Mouse (Mus musculus) heart, embryonic 14.5 days (tissue): ENCODE measurements around the gene Nrsn2. TPM values are rescaled to one million over a fixed set of nuclear protein-coding genes. Genes with fewer than 3 reads are reported as not detected.
A peak's percentile ranks its signal among the peaks of the same experiment; 100 is the strongest.

ENCODE experiments used
- ATAC-seq: fragments of 200-750 bp; cut with Nextera tagmentation; 2 replicates; pipeline ENCODE4 v1.8.0; 2017; ENCODE audit warnings: low read depth, moderate TSS enrichment; ENCODE audit not compliant: insufficient number of reproducible peaks, insufficient read depth, low FRiP score
- H3K27ac ChIP-seq, 2 experiments: fragments of 200-500 bp in 1 of 2; fragments of 300-500 bp in 1 of 2; sonication (generic) in 1 of 2; replicated peaks in 1 of 2; 2 replicates each; pipeline ENCODE4 v1.5.1; 2012 to 2014; ENCODE audit warnings: low read depth in 2 of 2, low read length in 2 of 2, control low read depth in 1 of 2, mild to moderate bottlenecking in 1 of 2, mixed read lengths in 1 of 2; ENCODE audit not compliant: control insufficient read depth in 1 of 2, insufficient read depth in 1 of 2
- H3K27me3 ChIP-seq: fragments of 300-500 bp; sonication (generic); 2 replicates; pipeline ENCODE4 v1.6.1; 2014; ENCODE audit warnings: mild to moderate bottlenecking, low read length, control low read depth; ENCODE audit not compliant: control insufficient read depth, insufficient read depth
- H3K36me3 ChIP-seq: fragments of 300-500 bp; sonication (generic); 2 replicates; pipeline ENCODE4 v1.6.1; 2014; ENCODE audit warnings: mild to moderate bottlenecking, control low read depth, low read length, mixed read lengths; ENCODE audit not compliant: control insufficient read depth, insufficient read depth
- H3K4me1 ChIP-seq, 2 experiments: fragments of 200-500 bp in 1 of 2; fragments of 300-500 bp in 1 of 2; sonication (generic) in 1 of 2; 2 replicates each; pipeline ENCODE4 v1.6.1; 2012 to 2014; ENCODE audit warnings: low read length in 2 of 2, control low read depth in 1 of 2, mixed read lengths in 1 of 2; ENCODE audit not compliant: control insufficient read depth in 2 of 2, insufficient read depth in 2 of 2
- H3K4me2 ChIP-seq: fragments of 300-500 bp; sonication (generic); 2 replicates; pipeline ENCODE4 v1.6.1; 2014; ENCODE audit warnings: mild to moderate bottlenecking, low read length
- H3K4me3 ChIP-seq, 2 experiments: fragments of 200-500 bp in 1 of 2; fragments of 300-500 bp in 1 of 2; sonication (generic) in 1 of 2; 2 replicates each; pipeline ENCODE4 v1.5.1; 2012 to 2014; ENCODE audit warnings: low read length in 2 of 2, mild to moderate bottlenecking in 2 of 2, control low read depth in 1 of 2, low read depth in 1 of 2, moderate library complexity in 1 of 2; ENCODE audit not compliant: control insufficient read depth in 1 of 2, insufficient read depth in 1 of 2
- H3K9ac ChIP-seq: fragments of 300-500 bp; sonication (generic); 2 replicates; pipeline ENCODE4 v1.6.1; 2014; ENCODE audit warnings: mild to moderate bottlenecking, low read length
- H3K9me3 ChIP-seq: fragments of 300-500 bp; sonication (generic); 2 replicates; pipeline ENCODE4 v1.6.1; 2016; ENCODE audit warnings: low read length, control low read depth; ENCODE audit not compliant: control insufficient read depth
- WGBS: fragments of 180-500 bp; shearing (Covaris S2); extraction: QIAGEN DNeasy Blood & Tissue Kit; methylation state at CpG from one replicate; pipeline ENCODE4 v1.1.7; 2014; 5-methylcytosine and 5-hydroxymethylcytosine counted together
- polyA plus RNA-seq: library from polyadenylated mRNA; unstranded; fragments of >200 nt; fragmentation: Nextera tagmentation; extraction: Ambion mirVana; gene quantifications from 2 replicates; pipeline ENCODE4 v1.2.1, GENCODE M21; 2014

The Nrsn2 gene
- polyA plus RNA-seq, 1 experiment from 2014 or later: 3.8 TPM

- ATAC-seq: no peak
- Histone ChIP-seq H3K27me3 (no peaks in the 10 kb centered on the region), H3K4me2 (no peak overlapping the region), H3K4me3 (no peak overlapping the region), H3K27ac (no peak overlapping the region), H3K9me3 (no peaks in the 10 kb centered on the region), H3K36me3 (no peaks in the 10 kb centered on the region), H3K9ac (no peak overlapping the region), H3K4me1 (peaks cover 11 to 12% of the 10 kb centered on the region in 2 experiments)
- 92% methylated on average over 6 of the region's 6 CpGs for WGBS
These were observed 27.2 kb downstream of the Nrsn2 start for GRCm38 (mm10) chr2:152349205-152349604.

GRCm38 (mm10) chr2:152347722-152348121 lies 28.7 kb downstream of the Nrsn2 start:
- H3K36me3 ChIP-seq: no peaks in the 10 kb centered on the region
- H3K4me3 ChIP-seq: no peak overlapping the region
- no peaks in the 10 kb centered on the region for H3K27me3 ChIP-seq
- peaks cover 12 to 18% of the 10 kb centered on the region in 2 experiments for H3K4me1 ChIP-seq
- 78% methylated on average over 2 of the region's 2 CpGs for WGBS
- no peak overlapping the region for H3K27ac ChIP-seq
- no peak for ATAC-seq
- H3K9ac ChIP-seq: no peak overlapping the region
- H3K9me3 ChIP-seq: no peaks in the 10 kb centered on the region
- H3K4me2 ChIP-seq: no peak overlapping the region

- no peak overlapping the region for H3K4me2 ChIP-seq
- WGBS: 18% methylated on average over 9 of the region's 9 CpGs
- no peak overlapping the region for H3K4me3 ChIP-seq
- H3K27ac ChIP-seq: no peak overlapping the region
- no peak for ATAC-seq
- no peaks in the 10 kb centered on the region for H3K27me3 ChIP-seq
- peak overlapping the region; percentile 8; the same call in 1 of the 2 replicates for H3K9ac ChIP-seq
- no peaks in the 10 kb centered on the region for H3K36me3 ChIP-seq
- peaks cover 12 to 18% of the 10 kb centered on the region in 2 experiments for H3K4me1 ChIP-seq
- H3K9me3 ChIP-seq: no peaks in the 10 kb centered on the region
These were observed 29.5 kb downstream of the Nrsn2 start for GRCm38 (mm10) chr2:152346776-152347465.

GRCm38 (mm10) chr2:152345393-152345792 lies 31.0 kb downstream of the Nrsn2 start:
- 79% methylated on average over 6 of the region's 6 CpGs for WGBS
- H3K9me3 ChIP-seq: no peaks in the 10 kb centered on the region
- H3K9ac ChIP-seq: no peak overlapping the region
- ATAC-seq: no peak
- H3K4me2 ChIP-seq: no peak overlapping the region
- H3K27me3 ChIP-seq: no peaks in the 10 kb centered on the region
- H3K4me3 ChIP-seq: no peak overlapping the region
- no peak overlapping the region for H3K27ac ChIP-seq
- peaks cover 12 to 18% of the 10 kb centered on the region in 2 experiments for H3K4me1 ChIP-seq
- no peaks in the 10 kb centered on the region for H3K36me3 ChIP-seq

- Histone ChIP-seq H3K36me3 (no peaks in the 10 kb centered on the region), H3K4me3 (no peak overlapping the region), H3K27me3 (no peaks in the 10 kb centered on the region), H3K27ac (no peak overlapping the region), H3K4me1 (peaks cover 9 to 16% of the 10 kb centered on the region in 2 experiments), H3K4me2 (no peak overlapping the region), H3K9ac (no peak overlapping the region), H3K9me3 (no peaks in the 10 kb centered on the region)
- ATAC-seq: no peak
- WGBS: 53% methylated on average over 5 of the region's 5 CpGs
These were observed 31.5 kb downstream of the Nrsn2 start for GRCm38 (mm10) chr2:152344909-152345308.

- H3K27ac ChIP-seq: peak overlapping the region; percentile 0 to 28; a peak in 2 of 4 replicates
- peaks cover 9 to 11% of the 10 kb centered on the region in 2 experiments for H3K4me1 ChIP-seq
- no peaks in the 10 kb centered on the region for H3K27me3 ChIP-seq
- WGBS: 5% methylated on average over 10 of the region's 10 CpGs
- H3K36me3 ChIP-seq: no peaks in the 10 kb centered on the region
- H3K4me3 ChIP-seq: peak overlapping the region; percentile 47 to 57
- peak overlapping the region; percentile 75 for H3K9ac ChIP-seq
- peak overlapping the region; percentile 84 for H3K4me2 ChIP-seq
- H3K9me3 ChIP-seq: no peaks in the 10 kb centered on the region
- ATAC-seq: no peak
These were observed 32.1 kb downstream of the Nrsn2 start for GRCm38 (mm10) chr2:152344361-152344760.

- ATAC-seq: peak; percentile 86
- Histone ChIP-seq H3K27me3 (no peaks in the 10 kb centered on the region), H3K4me2 (peak within 1 kb of the TSS; percentile 84), H3K9ac (peak within 1 kb of the TSS; percentile 75), H3K4me3 (peak within 1 kb of the TSS; percentile 47 to 57), H3K36me3 (no peaks in the 10 kb centered on the region), H3K9me3 (no peaks in the 10 kb centered on the region), H3K4me1 (peaks cover 9 to 11% of the 10 kb centered on the region in 2 experiments), H3K27ac (peak within 1 kb of the TSS; percentile 28 to 53; a peak in 2 of 4 replicates)
- under 1% methylated on average over 52 of the region's 52 CpGs for WGBS
These were observed 32.9 kb downstream of the Nrsn2 start, which contains the start of gene Trib3 for GRCm38 (mm10) chr2:152343329-152344213. Gene Trib3, minus strand, starts transcription at chr2:152344032.
